Mouse (Mus musculus): ENCODE measurements at regions not wholly inside any gene's neighbourhood (a gene's known extent, or its start where the extent isn't known, plus 50 kb on each side); places are given as distances from the start of the nearest gene placed in this dataset.
"Not testable (repeated sequence)": the region's sequence is repeated elsewhere in the genome, so short reads cannot be mapped to it uniquely, and the experiment has no call there.

- Histone ChIP-seq H3K4me1 (ENCODE audit: control insufficient read depth, insufficient read depth, insufficient read length) (no peaks in the 10 kb centered on the region), H3K4me3 (ENCODE audit: extremely low read depth, insufficient read depth, insufficient read length) (no peak overlapping the region), H3K27me3 (ENCODE audit: control insufficient read depth, insufficient read depth, low read length) (no peaks in the 10 kb centered on the region), H3K27ac (ENCODE audit: insufficient read depth, low read length) (no peak overlapping the region), H3K36me3 (ENCODE audit: control insufficient read depth, insufficient read depth, low read length) (no peaks in the 10 kb centered on the region)
- TF ChIP-seq CTCF (IDR thresholded peaks at IDR 0.05; ENCODE audit: extremely low read depth, insufficient read depth, insufficient read length, insufficient replicate concordance) (no peak), POLR2A (IDR thresholded peaks at IDR 0.05; ENCODE audit: low read depth, low read length) (no peak)
- 69% methylated on average over 2 of the region's 2 CpGs for WGBS
- DNase-seq (ENCODE audit: low read depth in 1 of 2, low spot score in 2 of 2) = no peak
Observed at GRCm38 (mm10) chr2:78240299-78240698, 294.1 kb upstream of the Cwc22 start.

- 90% methylated on average over 4 of the region's 4 CpGs for WGBS
- H3K4me1 ChIP-seq (ENCODE audit: control insufficient read depth, insufficient read depth, insufficient read length); H3K27ac ChIP-seq (ENCODE audit: insufficient read depth, low read length); H3K4me3 ChIP-seq (ENCODE audit: extremely low read depth, insufficient read depth, insufficient read length); DNase-seq (ENCODE audit: low read depth in 1 of 2, low spot score in 2 of 2); H3K27me3 ChIP-seq (ENCODE audit: control insufficient read depth, insufficient read depth, low read length); H3K36me3 ChIP-seq (ENCODE audit: control insufficient read depth, insufficient read depth, low read length): not testable (repeated sequence)
Observed at GRCm38 (mm10) chr2:78225383-78226100, 279.4 kb upstream of the Cwc22 start.

GRCm38 (mm10) chr2:78214469-78214868, 268.3 kb upstream of the Cwc22 start:
- H3K4me1 ChIP-seq (ENCODE audit: control insufficient read depth, insufficient read depth, insufficient read length) = no peaks in the 10 kb centered on the region
- WGBS = 89% methylated on average over 8 of the region's 8 CpGs
- no peaks in the 10 kb centered on the region for H3K27me3 ChIP-seq (ENCODE audit: control insufficient read depth, insufficient read depth, low read length)
- no peak overlapping the region for H3K27ac ChIP-seq (ENCODE audit: insufficient read depth, low read length)
- no peak overlapping the region for H3K4me3 ChIP-seq (ENCODE audit: extremely low read depth, insufficient read depth, insufficient read length)
- no peak for DNase-seq (ENCODE audit: low read depth in 1 of 2, low spot score in 2 of 2)
- TF ChIP-seq POLR2A (IDR thresholded peaks at IDR 0.05; ENCODE audit: low read depth, low read length) (no peak), CTCF (IDR thresholded peaks at IDR 0.05; ENCODE audit: extremely low read depth, insufficient read depth, insufficient read length, insufficient replicate concordance) (no peak)
- H3K36me3 ChIP-seq (ENCODE audit: control insufficient read depth, insufficient read depth, low read length) = no peaks in the 10 kb centered on the region

- Histone ChIP-seq H3K27me3 (ENCODE audit: control insufficient read depth, insufficient read depth, low read length) (no peaks in the 10 kb centered on the region), H3K4me3 (ENCODE audit: extremely low read depth, insufficient read depth, insufficient read length) (no peak overlapping the region), H3K4me1 (ENCODE audit: control insufficient read depth, insufficient read depth, insufficient read length) (no peaks in the 10 kb centered on the region), H3K27ac (ENCODE audit: insufficient read depth, low read length) (no peak overlapping the region), H3K36me3 (ENCODE audit: control insufficient read depth, insufficient read depth, low read length) (no peaks in the 10 kb centered on the region)
- TF ChIP-seq POLR2A (IDR thresholded peaks at IDR 0.05; ENCODE audit: low read depth, low read length) = no peak
- TF ChIP-seq CTCF (IDR thresholded peaks at IDR 0.05; ENCODE audit: extremely low read depth, insufficient read depth, insufficient read length, insufficient replicate concordance) = no peak
- WGBS = 51% methylated on average over 5 of the region's 5 CpGs
- no peak for DNase-seq (ENCODE audit: low read depth in 1 of 2, low spot score in 2 of 2)
Observed at GRCm38 (mm10) chr2:78205125-78205524, 258.9 kb upstream of the Cwc22 start.

GRCm38 (mm10) chr2:78196006-78196405, 249.8 kb upstream of the Cwc22 start:
- Histone ChIP-seq H3K36me3 (ENCODE audit: control insufficient read depth, insufficient read depth, low read length) (no peaks in the 10 kb centered on the region), H3K4me1 (ENCODE audit: control insufficient read depth, insufficient read depth, insufficient read length) (no peaks in the 10 kb centered on the region), H3K4me3 (ENCODE audit: extremely low read depth, insufficient read depth, insufficient read length) (no peak overlapping the region), H3K27me3 (ENCODE audit: control insufficient read depth, insufficient read depth, low read length) (no peaks in the 10 kb centered on the region), H3K27ac (ENCODE audit: insufficient read depth, low read length) (no peak overlapping the region)
- WGBS = 80% methylated on average over 4 of the region's 4 CpGs
- DNase-seq (ENCODE audit: low read depth in 1 of 2, low spot score in 2 of 2) = no peak
- no peak for TF ChIP-seq POLR2A (IDR thresholded peaks at IDR 0.05; ENCODE audit: low read depth, low read length)
- no peak for TF ChIP-seq CTCF (IDR thresholded peaks at IDR 0.05; ENCODE audit: extremely low read depth, insufficient read depth, insufficient read length, insufficient replicate concordance)

GRCm38 (mm10) chr2:78189620-78190019, 243.4 kb upstream of the Cwc22 start:
- TF ChIP-seq CTCF (IDR thresholded peaks at IDR 0.05; ENCODE audit: extremely low read depth, insufficient read depth, insufficient read length, insufficient replicate concordance) (no peak), POLR2A (IDR thresholded peaks at IDR 0.05; ENCODE audit: low read depth, low read length) (no peak)
- no peak overlapping the region for H3K4me3 ChIP-seq (ENCODE audit: extremely low read depth, insufficient read depth, insufficient read length)
- H3K4me1 ChIP-seq (ENCODE audit: control insufficient read depth, insufficient read depth, insufficient read length) = no peaks in the 10 kb centered on the region
- no peaks in the 10 kb centered on the region for H3K36me3 ChIP-seq (ENCODE audit: control insufficient read depth, insufficient read depth, low read length)
- WGBS = 39% methylated on average over 1 of the region's 1 CpGs
- no peak overlapping the region for H3K27ac ChIP-seq (ENCODE audit: insufficient read depth, low read length)
- H3K27me3 ChIP-seq (ENCODE audit: control insufficient read depth, insufficient read depth, low read length) = no peaks in the 10 kb centered on the region
- no peak for DNase-seq (ENCODE audit: low read depth in 1 of 2, low spot score in 2 of 2)

- Histone ChIP-seq H3K36me3 (ENCODE audit: control insufficient read depth, insufficient read depth, low read length) (no peaks in the 10 kb centered on the region), H3K27ac (ENCODE audit: insufficient read depth, low read length) (no peak overlapping the region), H3K27me3 (ENCODE audit: control insufficient read depth, insufficient read depth, low read length) (no peaks in the 10 kb centered on the region), H3K4me1 (ENCODE audit: control insufficient read depth, insufficient read depth, insufficient read length) (no peaks in the 10 kb centered on the region), H3K4me3 (ENCODE audit: extremely low read depth, insufficient read depth, insufficient read length) (no peak overlapping the region)
- DNase-seq (ENCODE audit: low read depth in 1 of 2, low spot score in 2 of 2) = no peak
- WGBS = 56% methylated on average over 1 of the region's 1 CpGs
- TF ChIP-seq POLR2A (IDR thresholded peaks at IDR 0.05; ENCODE audit: low read depth, low read length) = no peak
- TF ChIP-seq CTCF (IDR thresholded peaks at IDR 0.05; ENCODE audit: extremely low read depth, insufficient read depth, insufficient read length, insufficient replicate concordance) = no peak
Observed at GRCm38 (mm10) chr2:78184950-78185349, 238.8 kb upstream of the Cwc22 start.

Measured in spleen, adult 2 months (tissue).